ENCODE assay signal across 19 mouse cellular contexts in genomic region chr8:122319708-122320075, GRCm38 (mm10). TPM values are rescaled to one million over a fixed set of nuclear protein-coding genes. Genes with fewer than 3 reads are reported as not detected.
DNase-seq lines count a peak whose midpoint lies in the region; ATAC-seq and TF ChIP-seq lines count a peak whose summit lies in the region.
"Had no signal": no experiment of that assay in that cellular context is flagged by ENCODE, and none has a peak within 500 bp of the region (broad histone marks: within the 10 kb centered on the region; RNA-seq: fewer than 3 reads in every experiment).

No protein-coding gene starts in this region.

- no peak overlapping the region for H3K4me2 ChIP-seq in hindbrain, embryonic 11.5 days (replicated peaks; ENCODE audit: low read depth, low read length)
- H3K4me2 ChIP-seq in intestine, embryonic 15.5 days (replicated peaks): 0 out of 2 replicates have a peak overlapping the region, but pooled peaks have one; percentile 17
- H3K4me2 ChIP-seq in liver, embryonic 16.5 days (ENCODE audit: low read depth, low read length): peak overlapping the region; percentile 70
- H3K4me2 ChIP-seq: heart, embryonic 15.5 days; hindbrain, embryonic 15.5 days; kidney, embryonic 15.5 days; limb, embryonic 13.5 days; neural tube, embryonic 15.5 days had no signal

- TF ChIP-seq CTCF in G1E (IDR thresholded peaks at IDR 0.05; ENCODE audit: low read depth, low read length): no peak

- H3K9me3 ChIP-seq in hindbrain, embryonic 10.5 days: no peaks in the 10 kb centered on the region
- H3K9me3 ChIP-seq in hindbrain, embryonic 11.5 days (ENCODE audit: control insufficient read depth, low read length): no peaks in the 10 kb centered on the region
- no peaks in the 10 kb centered on the region for H3K9me3 ChIP-seq in G1E (replicated peaks)
- no peaks in the 10 kb centered on the region for H3K9me3 ChIP-seq in intestine, embryonic 15.5 days
- H3K9me3 ChIP-seq in liver, embryonic 16.5 days (replicated peaks; ENCODE audit: control insufficient read depth, low read length): no peaks in the 10 kb centered on the region
- H3K9me3 ChIP-seq: heart, embryonic 15.5 days; hindbrain, embryonic 15.5 days; kidney, embryonic 15.5 days; limb, embryonic 13.5 days; neural tube, embryonic 15.5 days had no signal

- peaks cover 26% of the 10 kb centered on the region for H3K27me3 ChIP-seq in hindbrain, embryonic 10.5 days (ENCODE audit: insufficient read depth, poor library complexity, severe bottlenecking)
- no peaks in the 10 kb centered on the region; the same call in 1 of the 2 replicates for H3K27me3 ChIP-seq in hindbrain, embryonic 11.5 days (ENCODE audit: control insufficient read depth, insufficient read depth, low read length)
- H3K27me3 ChIP-seq in G1E (ENCODE audit: insufficient read depth, low read length): no peaks in the 10 kb centered on the region
- H3K27me3 ChIP-seq in intestine, embryonic 15.5 days (replicated peaks): no peaks in the 10 kb centered on the region; the same call in 1 of the 2 replicates
- H3K27me3 ChIP-seq in liver, embryonic 16.5 days (ENCODE audit: control insufficient read depth, insufficient read depth, low read depth, low read length): no peaks in the 10 kb centered on the region
- H3K27me3 ChIP-seq: heart, embryonic 15.5 days; hindbrain, embryonic 15.5 days; kidney, embryonic 15.5 days; limb, embryonic 13.5 days; neural tube, embryonic 15.5 days had no signal

- H3K36me3 ChIP-seq in hindbrain, embryonic 10.5 days: no peaks in the 10 kb centered on the region
- H3K36me3 ChIP-seq in hindbrain, embryonic 11.5 days (ENCODE audit: control insufficient read depth, insufficient read depth, low read length): no peaks in the 10 kb centered on the region
- H3K36me3 ChIP-seq in G1E (replicated peaks): peaks cover 98% of the 10 kb centered on the region
- H3K36me3 ChIP-seq in intestine, embryonic 15.5 days: no peaks in the 10 kb centered on the region
- H3K36me3 ChIP-seq in liver, embryonic 16.5 days (ENCODE audit: control insufficient read depth, insufficient read depth): peaks cover 35% of the 10 kb centered on the region
- H3K36me3 ChIP-seq: hindbrain, embryonic 15.5 days; limb, embryonic 13.5 days; neural tube, embryonic 15.5 days had no signal

- H3K4me3 ChIP-seq in hindbrain, embryonic 10.5 days: no peak overlapping the region
- H3K4me3 ChIP-seq in hindbrain, embryonic 11.5 days (ENCODE audit: low read depth, low read length): no peak overlapping the region
- peak overlapping the region; percentile 55; the same call in 1 of the 2 replicates for H3K4me3 ChIP-seq in G1E (ENCODE audit: low read depth, low read length)
- no peak overlapping the region for H3K4me3 ChIP-seq in intestine, embryonic 15.5 days (replicated peaks)
- no peak overlapping the region for H3K4me3 ChIP-seq in liver, embryonic 16.5 days (ENCODE audit: low read depth, low read length)
- H3K4me3 ChIP-seq: heart, embryonic 15.5 days; hindbrain, embryonic 15.5 days; kidney, embryonic 15.5 days; layer of hippocampus, adult 2 months; left cerebral cortex, adult 2 months; limb, embryonic 13.5 days; neural tube, embryonic 15.5 days had no signal

- WGBS in hindbrain, embryonic 10.5 days: 77% methylated on average over 7 of the region's 7 CpGs
- 74% methylated on average over 7 of the region's 7 CpGs for WGBS in hindbrain, embryonic 11.5 days
- WGBS in intestine, embryonic 15.5 days: 49% methylated on average over 7 of the region's 7 CpGs
- 28% methylated on average over 7 of the region's 7 CpGs for WGBS in liver, embryonic 16.5 days (ENCODE audit: insufficient replicate concordance)

- H3K4me1 ChIP-seq in hindbrain, embryonic 10.5 days (replicated peaks): peaks cover 95% of the 10 kb centered on the region
- H3K4me1 ChIP-seq in hindbrain, embryonic 11.5 days (replicated peaks; ENCODE audit: control insufficient read depth, insufficient read depth, low read length): 0 out of 2 replicates have a peak, but pooled peaks cover 2% of the 10 kb centered on the region
- H3K4me1 ChIP-seq in G1E (ENCODE audit: insufficient read depth, low read depth, low read length): peaks cover 99% of the 10 kb centered on the region
- H3K4me1 ChIP-seq in intestine, embryonic 15.5 days (replicated peaks): peaks cover 93% of the 10 kb centered on the region
- peaks cover 100% of the 10 kb centered on the region for H3K4me1 ChIP-seq in liver, embryonic 16.5 days (ENCODE audit: control insufficient read depth, low read depth, low read length)

- no peak overlapping the region for H3K9ac ChIP-seq in hindbrain, embryonic 11.5 days (ENCODE audit: low read depth, low read length)
- H3K9ac ChIP-seq in intestine, embryonic 15.5 days: no peak overlapping the region
- H3K9ac ChIP-seq in liver, embryonic 16.5 days (ENCODE audit: low read depth, low read length): peak overlapping the region; percentile 76
- H3K9ac ChIP-seq: heart, embryonic 15.5 days; hindbrain, embryonic 15.5 days; kidney, embryonic 15.5 days; limb, embryonic 13.5 days; neural tube, embryonic 15.5 days had no signal

- no peak for ATAC-seq in hindbrain, embryonic 11.5 days (ENCODE audit: low FRiP score)
- no peak for ATAC-seq in G1E (ENCODE audit: extremely low read depth, insufficient number of reproducible peaks, low FRiP score, poor library complexity, severe bottlenecking)
- ATAC-seq in intestine, embryonic 15.5 days: no peak
- ATAC-seq in liver, embryonic 16.5 days (ENCODE audit: low read depth): no peak
- no peak for ATAC-seq in monocyte, adult 5-6 weeks (replicated peaks; ENCODE audit: insufficient number of reproducible peaks, low FRiP score, low TSS enrichment, poor library complexity, severe bottlenecking)

- DNase-seq in hindbrain, embryonic 10.5 days (ENCODE audit: low spot score): no peak
- no peak for DNase-seq in hindbrain, embryonic 11.5 days (ENCODE audit: low spot score)
- no peak for DNase-seq in G1E (ENCODE audit: low spot score)
- no peak for DNase-seq in Muller cell, postnatal 12 days (ENCODE audit: inconsistent ontology term)
- DNase-seq in layer of hippocampus, adult 18-20 months (ENCODE audit: low spot score in 2 of 2): no peak
- DNase-seq: cerebellum, postnatal 10 days; gastrocnemius, postnatal 25 days; lung, postnatal 14 days had no signal

- H3K27ac ChIP-seq in hindbrain, embryonic 10.5 days: peak overlapping the region; percentile 13
- H3K27ac ChIP-seq in hindbrain, embryonic 11.5 days (ENCODE audit: low read depth, low read length): no peak overlapping the region
- peak overlapping the region; percentile 64 for H3K27ac ChIP-seq in intestine, embryonic 15.5 days
- H3K27ac ChIP-seq in liver, embryonic 16.5 days (ENCODE audit: low read length): peak overlapping the region; percentile 99
- H3K27ac ChIP-seq: heart, embryonic 15.5 days; hindbrain, embryonic 15.5 days; kidney, embryonic 15.5 days; layer of hippocampus, adult 2 months; left cerebral cortex, adult 2 months; limb, embryonic 13.5 days; neural tube, embryonic 15.5 days had no signal

RNA-seq across cellular contexts. Expression of gene Zfpm1, which starts 37.8 kb away (rescaled TPM):
- polyA plus RNA-seq in hindbrain, embryonic 10.5 days (2016; fragmentation: Nextera tagmentation; extraction: Ambion mirVana): 1.6 and 2.4 TPM in 2 replicates
- polyA plus RNA-seq in hindbrain, embryonic 11.5 days (2014; fragmentation: Nextera tagmentation; extraction: Ambion mirVana): 1.6 and 1.9 TPM in 2 replicates
- 254 and 292 TPM in 2 replicates for total RNA-seq in G1E (2014; fragmentation: Nextera tagmentation)
- total RNA-seq in G1E (2017): 53.1 and 54.4 TPM in 2 replicates
- polyA plus RNA-seq in G1E (2012): 1,150 and 1,251 TPM in 2 replicates
- polyA plus RNA-seq in intestine, embryonic 15.5 days (2015; fragmentation: Nextera tagmentation; extraction: Ambion mirVana): 4.9 and 5.2 TPM in 2 replicates
- polyA plus RNA-seq in liver, embryonic 16.5 days (2015; fragmentation: Nextera tagmentation; extraction: Ambion mirVana): 6.8 and 8.1 TPM in 2 replicates
- 10 to 100 TPM; 43.7 to 52.2 TPM for total RNA-seq in layer of hippocampus, adult 18-20 months (2021)
- total RNA-seq in monocyte, adult 5-6 weeks (2017): 7.9 to 23.3 TPM (median 10.3 TPM) in 3 replicates

RNA-seq across cellular contexts. Expression of gene Trhr2, which starts 40.9 kb away (rescaled TPM):
- not detected in 2 replicates for polyA plus RNA-seq in hindbrain, embryonic 10.5 days (2016; fragmentation: Nextera tagmentation; extraction: Ambion mirVana)
- polyA plus RNA-seq in hindbrain, embryonic 11.5 days (2014; fragmentation: Nextera tagmentation; extraction: Ambion mirVana): 0.11 and 0.25 TPM in 2 replicates
- not detected in 2 replicates for total RNA-seq in G1E (2014; fragmentation: Nextera tagmentation)
- not detected in 2 replicates for total RNA-seq in G1E (2017)
- polyA plus RNA-seq in G1E (2012): not detected in 2 replicates
- polyA plus RNA-seq in intestine, embryonic 15.5 days (2015; fragmentation: Nextera tagmentation; extraction: Ambion mirVana): not detected in 2 replicates
- not detected in 2 replicates for polyA plus RNA-seq in liver, embryonic 16.5 days (2015; fragmentation: Nextera tagmentation; extraction: Ambion mirVana)
- 1 to 10 TPM in 1 of 2 experiments, under 1 TPM in 1; 0.41 to 1.3 TPM for total RNA-seq in layer of hippocampus, adult 18-20 months (2021)
- not detected in 3 replicates for total RNA-seq in monocyte, adult 5-6 weeks (2017)
- total RNA-seq: adrenal gland, postnatal 4 days; gastrocnemius, postnatal 25 days had no signal
- polyA plus RNA-seq: heart, embryonic 15.5 days; kidney, embryonic 15.5 days had no signal

RNA-seq across cellular contexts. Expression of gene Zc3h18, which starts 56.7 kb away (rescaled TPM):
- 67.6 and 75.0 TPM in 2 replicates for polyA plus RNA-seq in hindbrain, embryonic 10.5 days (2016; fragmentation: Nextera tagmentation; extraction: Ambion mirVana)
- 38.4 and 38.6 TPM in 2 replicates for polyA plus RNA-seq in hindbrain, embryonic 11.5 days (2014; fragmentation: Nextera tagmentation; extraction: Ambion mirVana)
- total RNA-seq in G1E (2014; fragmentation: Nextera tagmentation) (40.3 and 45.8 TPM in 2 replicates), G1E (2017) (52.7 and 58.4 TPM in 2 replicates)
- polyA plus RNA-seq in G1E (2012): 134 and 143 TPM in 2 replicates
- polyA plus RNA-seq in intestine, embryonic 15.5 days (2015; fragmentation: Nextera tagmentation; extraction: Ambion mirVana): 53.9 and 54.0 TPM in 2 replicates
- 17.8 and 19.0 TPM in 2 replicates for polyA plus RNA-seq in liver, embryonic 16.5 days (2015; fragmentation: Nextera tagmentation; extraction: Ambion mirVana)
- 10 to 100 TPM; 38.8 to 39.5 TPM for total RNA-seq in layer of hippocampus, adult 18-20 months (2021)
- 57.4 to 76.1 TPM (median 69.7 TPM) in 3 replicates for total RNA-seq in monocyte, adult 5-6 weeks (2017)

Comparison
In these comparisons a context has a peak if more than half of its experiments do, and no peak if none do; other contexts are left out.
1. RNA of gene Zfpm1, which starts 37.8 kb away (polyA plus RNA-seq): 1,150 to 1,251 TPM in G1E; 6.8 to 8.1 TPM in liver, embryonic 16.5 days, 4.9 to 5.2 TPM in intestine, embryonic 15.5 days, 1.6 to 1.9 TPM in hindbrain, embryonic 11.5 days and 1.6 to 2.4 TPM in hindbrain, embryonic 10.5 days; every median in the first group is over 100 times any median in the second.